Mouse (Mus musculus) cortical plate, adult 2 months (tissue): ENCODE results near the gene Zmiz1.

Experiments
- CTCF ChIP-seq: fragments of 200-500 bp; IDR thresholded peaks from 2 replicates; pipeline ENCODE4 v1.5.1; 2011; ENCODE audit warnings: mild to moderate bottlenecking, control low read depth, low read length; ENCODE audit not compliant: insufficient read depth; ENCODE audit errors: extremely low read depth
- POLR2A ChIP-seq: fragments of 200-500 bp; IDR thresholded peaks from 2 replicates; pipeline ENCODE4 v1.6.1; 2011; ENCODE audit warnings: mild to moderate bottlenecking, low read length, control low read depth; ENCODE audit not compliant: insufficient read depth; ENCODE audit errors: extremely low read depth

- TF ChIP-seq CTCF, result no peak
- TF ChIP-seq POLR2A, result no peak
Measured at GRCm38 (mm10) chr14:25467911-25468668, 9.1 kb downstream of the Zmiz1 start.
